Mouse (Mus musculus): Measurements from ENCODE around the gene Rnf152. TPM values are rescaled to one million over a fixed set of nuclear protein-coding genes. Genes with fewer than 3 reads are reported as not detected.

The Rnf152 gene
- total RNA-seq, 2 experiments from 2014 or later, result 13.5 to 14.4 TPM

- intact Hi-C loops (cut with DNase I), result no loop called here
- DNase-seq (ENCODE audit: low spot score in 2 of 2), result no peak
Measured at GRCm38 (mm10) chr1:105324636-105325035, 31.9 kb downstream of the Rnf152 start.

GRCm38 (mm10) chr1:105314010-105314800, 42.3 kb downstream of the Rnf152 start:
- intact Hi-C loops (cut with DNase I), result no loop called here
- DNase-seq (ENCODE audit: low spot score in 2 of 2), result no peak

DNA sequence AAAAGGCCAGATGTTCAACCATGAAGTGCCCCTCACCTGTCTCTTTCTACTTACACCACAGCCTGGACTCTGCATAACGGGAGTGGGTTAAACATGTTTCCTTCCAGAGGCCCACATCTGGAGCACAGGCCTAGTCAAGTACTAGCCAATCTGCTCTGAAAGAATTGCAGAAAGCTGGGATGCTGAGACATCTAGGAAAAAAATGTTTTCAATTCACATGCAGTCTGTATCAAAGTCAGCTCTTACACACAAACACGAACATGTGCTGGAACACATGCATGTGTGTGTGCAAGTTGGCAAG, 44.0 kb downstream of the Rnf152 start:
- intact Hi-C loops (cut with DNase I), result no loop called here
- no peak for DNase-seq (ENCODE audit: low spot score in 2 of 2)

GRCm38 (mm10) chr1:105311899-105312600, 44.5 kb downstream of the Rnf152 start:
- DNase-seq (ENCODE audit: low spot score in 2 of 2), result no peak
- intact Hi-C loops (cut with DNase I), result no loop called here

DNA sequence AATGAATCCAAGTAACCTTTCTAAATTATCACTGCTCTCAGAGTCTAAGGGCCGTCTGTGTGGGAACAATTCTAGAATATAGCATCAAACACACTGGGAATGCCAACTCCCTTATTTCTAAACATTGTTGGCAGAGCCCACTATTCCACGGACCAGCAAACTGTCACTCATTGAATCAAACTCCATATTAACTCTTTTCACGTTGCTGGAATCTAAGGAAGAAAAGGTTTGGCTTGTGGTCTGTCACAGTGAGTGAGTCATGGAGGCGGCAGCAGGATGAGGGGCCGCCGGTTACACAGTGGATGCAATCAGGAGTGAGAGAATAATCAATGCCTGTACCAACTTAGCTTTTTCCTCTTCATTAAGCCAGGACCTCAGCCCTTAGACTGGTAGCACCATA, 54.3 kb downstream of the Rnf152 start:
- DNase-seq (ENCODE audit: low spot score in 2 of 2), result no peak
- intact Hi-C loops (cut with DNase I), result no loop called here

DNA sequence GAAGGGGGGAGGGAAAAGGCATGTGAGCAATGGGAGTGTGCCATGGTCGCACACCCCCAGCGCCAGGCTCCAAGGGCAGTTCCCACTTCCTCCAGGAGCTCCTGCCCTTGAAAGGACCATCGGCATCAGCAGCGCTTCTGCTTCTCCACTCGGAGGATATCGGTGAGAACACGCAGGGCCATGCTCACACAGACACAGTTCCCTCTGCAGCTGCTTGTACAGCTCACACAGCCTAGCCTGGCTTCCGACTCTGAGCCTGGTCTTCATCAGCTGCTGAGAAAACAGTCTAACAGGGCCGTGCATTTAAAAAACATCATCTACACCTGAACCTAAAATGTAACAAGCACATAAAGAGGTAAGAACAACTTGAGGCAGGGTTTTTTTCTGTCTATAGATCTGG, 54.7 kb downstream of the Rnf152 start:
- no peak for DNase-seq (ENCODE audit: low spot score in 2 of 2)
- intact Hi-C loops (cut with DNase I), result no loop called here

GRCm38 (mm10) chr1:105291859-105292258, 64.7 kb downstream of the Rnf152 start:
- intact Hi-C loops (cut with DNase I), result no loop called here
- no peak for DNase-seq (ENCODE audit: low spot score in 2 of 2)

GRCm38 (mm10) chr1:105287536-105287935, 69.0 kb downstream of the Rnf152 start:
- no peak for DNase-seq (ENCODE audit: low spot score in 2 of 2)
- intact Hi-C loops (cut with DNase I), result no loop called here

DNA sequence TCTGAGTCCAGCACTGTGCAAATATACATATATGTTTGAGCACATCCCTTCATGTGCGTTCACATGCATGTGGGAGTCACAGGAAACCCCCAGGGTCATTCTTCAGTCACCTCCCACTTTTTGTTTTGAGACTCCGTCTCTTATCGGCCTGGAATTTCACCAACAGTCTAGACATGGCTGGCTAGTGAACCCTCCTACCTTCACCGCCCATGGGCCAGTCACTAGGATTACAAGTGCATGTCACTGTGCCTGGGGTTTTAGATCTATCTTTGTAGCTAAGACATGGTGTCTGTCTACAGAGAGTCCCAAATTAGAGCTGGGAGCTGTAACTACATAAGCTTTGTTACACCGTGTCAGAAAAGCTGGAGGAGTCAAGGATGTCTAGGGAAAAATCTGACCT, 69.6 kb downstream of the Rnf152 start:
- no peak for DNase-seq (ENCODE audit: low spot score in 2 of 2)
- intact Hi-C loops (cut with DNase I), result no loop called here

DNA sequence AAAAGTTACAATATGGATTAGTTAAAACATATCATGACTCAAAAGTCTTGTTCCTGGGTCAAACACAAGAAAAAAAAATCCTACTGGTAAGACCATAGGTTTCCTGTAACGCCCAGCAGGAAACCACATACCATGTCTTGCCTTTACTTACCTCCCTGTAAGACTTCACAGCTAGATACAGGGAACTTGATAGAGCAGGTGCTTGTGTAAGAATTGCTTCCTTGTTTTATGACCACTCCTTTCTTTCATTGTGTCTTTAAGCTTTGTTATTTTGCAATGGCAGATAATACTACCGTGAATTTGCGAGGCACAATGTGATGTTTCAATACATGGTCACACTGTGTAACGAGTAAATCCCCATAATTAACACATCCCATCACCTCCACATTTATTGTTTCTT, 71.5 kb downstream of the Rnf152 start:
- no peak for DNase-seq (ENCODE audit: low spot score in 2 of 2)
- intact Hi-C loops (cut with DNase I), result no loop called here

DNA sequence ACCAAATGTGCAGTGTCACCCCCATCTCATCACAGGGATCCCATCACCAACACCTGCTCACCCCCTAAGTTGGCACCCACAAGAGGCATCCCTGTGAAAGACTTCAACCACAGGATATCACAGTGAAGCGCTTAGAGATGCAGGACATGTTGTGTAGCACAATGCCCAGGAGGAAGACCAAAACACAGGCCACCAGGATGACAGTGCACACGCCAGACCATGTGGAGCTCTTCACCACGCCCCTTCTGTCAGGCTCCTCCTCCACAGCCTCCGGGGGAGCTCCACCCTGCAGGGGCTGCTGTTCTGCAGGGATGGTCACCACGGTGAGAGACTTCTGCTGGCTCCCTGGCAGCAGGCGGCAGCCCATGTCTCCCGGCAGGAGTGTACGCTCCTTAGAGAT, 72.4 kb downstream of the Rnf152 start:
- intact Hi-C loops (cut with DNase I), result no loop called here
- no peak for DNase-seq (ENCODE audit: low spot score in 2 of 2)

DNA sequence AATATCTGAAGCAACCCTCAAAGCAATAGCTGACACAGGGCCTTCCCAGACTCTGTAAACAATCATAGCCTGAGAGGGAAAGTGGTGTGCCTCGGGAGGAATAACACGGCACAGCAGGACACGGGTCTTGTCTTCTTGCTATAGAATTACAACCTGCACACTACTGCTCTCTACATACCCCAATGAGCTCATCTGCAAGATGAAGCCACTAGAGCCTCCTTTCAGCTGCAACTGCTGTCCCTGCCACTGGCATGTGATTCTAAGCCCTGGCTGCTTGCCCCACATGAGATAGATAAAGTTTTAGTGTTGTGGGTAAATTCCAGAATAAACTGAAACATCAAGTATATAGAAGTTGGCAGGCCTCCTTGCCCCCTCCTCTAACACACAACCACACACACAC, 75.2 kb downstream of the Rnf152 start:
- DNase-seq (ENCODE audit: low spot score in 2 of 2), result no peak
- intact Hi-C loops (cut with DNase I), result no loop called here

DNA sequence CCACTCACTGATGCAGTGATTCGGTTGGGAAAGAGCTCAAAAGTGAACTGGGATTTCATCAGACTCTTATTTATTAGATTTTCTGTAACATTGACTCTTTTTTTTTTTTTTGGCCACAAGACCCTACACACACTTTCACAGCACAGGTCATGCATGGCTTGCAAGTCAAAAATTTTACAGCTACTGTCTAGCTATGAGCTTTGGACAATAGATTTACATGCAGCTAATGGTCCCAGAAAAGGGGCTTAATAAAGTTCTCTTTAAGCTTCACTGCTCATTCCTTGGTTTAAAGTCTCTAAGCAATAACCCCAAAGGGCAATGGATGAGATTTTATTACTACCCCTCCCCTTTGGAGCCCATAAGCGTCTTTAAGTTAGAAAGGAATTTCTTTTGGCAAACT, 76.3 kb downstream of the Rnf152 start:
- no peak for DNase-seq (ENCODE audit: low spot score in 2 of 2)
- intact Hi-C loops (cut with DNase I), result no loop called here

GRCm38 (mm10) chr1:105274500-105275194, 81.9 kb downstream of the Rnf152 start:
- intact Hi-C loops (cut with DNase I), result no loop called here

GRCm38 (mm10) chr1:105271104-105271503, 85.4 kb downstream of the Rnf152 start:
- no peak for DNase-seq (ENCODE audit: low spot score in 2 of 2)
- intact Hi-C loops (cut with DNase I), result no loop called here

More at GRCm38 (mm10) chr1:105274500-105275194, 81.9 kb downstream of the Rnf152 start:
- DNase-seq (ENCODE audit: low spot score in 2 of 2), result no peak

- intact Hi-C loops (cut with DNase I), result no loop called here
- no peak for DNase-seq (ENCODE audit: low spot score in 2 of 2)
Measured at GRCm38 (mm10) chr1:105263283-105264033, 93.1 kb downstream of the Rnf152 start.

DNA sequence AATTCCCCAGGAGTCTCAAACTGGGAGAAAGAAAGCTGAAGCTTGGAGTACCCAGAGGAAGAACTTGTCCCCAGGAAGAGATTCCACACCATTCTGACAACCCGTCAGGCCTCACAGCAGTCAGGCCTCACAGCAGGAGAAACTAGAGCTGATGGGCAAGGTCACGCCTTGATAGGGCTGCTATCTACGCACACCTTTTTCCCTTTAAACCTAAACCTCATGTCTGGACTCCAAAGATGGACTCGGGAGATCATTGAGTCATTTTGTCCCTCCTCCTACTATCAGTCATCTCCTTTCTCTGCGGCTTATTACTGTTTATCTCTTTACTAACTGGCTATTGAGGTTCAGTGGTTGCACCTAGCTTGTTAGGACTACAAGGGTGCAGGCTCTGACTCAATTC, 96.3 kb downstream of the Rnf152 start:
- DNase-seq (ENCODE audit: low spot score in 2 of 2), result no peak
- intact Hi-C loops (cut with DNase I), result no loop called here

DNA sequence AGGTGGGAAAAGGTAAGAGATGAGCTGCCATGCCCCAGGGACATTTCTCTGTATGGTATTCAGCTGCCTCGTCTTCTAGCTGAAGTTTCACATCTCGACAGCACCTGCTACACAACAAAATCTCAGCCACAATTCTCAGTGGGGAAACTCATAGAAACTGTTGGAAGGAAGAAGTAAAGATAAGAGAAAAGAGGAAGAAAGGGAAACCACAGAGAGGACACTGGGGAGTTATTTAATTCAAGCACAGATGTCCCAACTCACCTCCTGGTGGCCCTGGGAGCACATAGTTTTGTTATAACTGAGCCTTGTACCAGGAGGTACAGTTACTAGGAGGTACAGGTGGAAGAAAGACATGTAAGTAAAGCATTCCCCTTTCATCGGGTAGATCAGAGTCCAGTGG, 99.3 kb downstream of the Rnf152 start:
- intact Hi-C loops (cut with DNase I), result no loop called here

DNA sequence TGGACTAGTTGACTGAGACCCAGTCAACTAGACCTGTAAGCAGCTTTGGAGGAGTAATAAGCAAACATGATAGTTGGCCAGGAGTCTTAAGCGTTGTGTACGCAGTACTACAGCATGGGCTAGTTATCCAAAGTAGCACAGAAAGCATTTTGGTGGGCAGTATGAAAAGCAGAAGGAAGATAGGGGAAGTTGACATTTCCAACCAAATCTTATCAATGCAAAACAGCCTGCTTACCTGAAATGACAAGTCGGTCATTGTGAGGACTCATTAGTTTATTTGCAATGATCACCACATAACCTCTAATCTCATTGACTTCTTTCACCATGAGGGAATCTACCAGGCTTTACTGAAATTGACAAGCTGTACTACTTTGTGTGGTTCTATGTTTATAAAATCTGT, 107.3 kb downstream of the Rnf152 start:
- DNase-seq (ENCODE audit: low spot score in 2 of 2), result no peak
- intact Hi-C loops (cut with DNase I), result no loop called here

More for the DNA sequence above, 99.3 kb downstream of the Rnf152 start:
- DNase-seq (ENCODE audit: low spot score in 2 of 2), result no peak

DNA sequence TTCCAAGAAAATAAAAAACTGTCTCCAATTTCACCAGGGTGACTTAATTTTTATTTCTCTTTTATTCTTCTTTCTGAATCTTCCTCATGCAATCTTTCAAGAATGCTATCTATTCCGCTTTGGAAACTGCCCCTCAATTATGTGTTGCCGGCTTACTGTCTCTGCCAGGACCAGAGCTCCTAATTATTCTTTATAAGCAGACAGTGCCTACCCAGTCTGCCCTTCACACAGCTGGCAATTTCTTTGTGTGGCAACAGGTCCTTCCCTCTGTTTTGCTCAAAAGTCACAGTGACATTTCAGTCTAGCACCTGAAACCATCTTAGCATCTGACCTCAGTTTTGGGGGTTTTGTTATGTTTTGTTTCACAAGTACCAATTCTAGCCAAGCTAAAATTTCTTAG, 109.9 kb downstream of the Rnf152 start:
- intact Hi-C loops (cut with DNase I), result no loop called here
- DNase-seq (ENCODE audit: low spot score in 2 of 2), result no peak

Measured in left cerebral cortex, postnatal 14 days (tissue).